9 mouse cellular contexts compared by ENCODE assay signal in genomic region chr8:79650158-79650814, GRCm38 (mm10). TPM values are rescaled to one million over a fixed set of nuclear protein-coding genes. Genes with fewer than 3 reads are reported as not detected.
DNase-seq lines count a peak whose midpoint lies in the region; ATAC-seq and TF ChIP-seq lines count a peak whose summit lies in the region.
"Had no signal": no experiment of that assay in that cellular context is flagged by ENCODE, and none has a peak within 500 bp of the region (broad histone marks: within the 10 kb centered on the region; RNA-seq: fewer than 3 reads in every experiment).

No protein-coding gene starts in this region.

- WGBS in midbrain, embryonic 11.5 days, result 95% methylated on average over 1 of the region's 1 CpGs
- 91% methylated on average over 1 of the region's 1 CpGs for WGBS in midbrain, embryonic 13.5 days

- H3K9ac ChIP-seq in midbrain, embryonic 11.5 days (ENCODE audit: low read length), result no peak overlapping the region
- no peak overlapping the region for H3K9ac ChIP-seq in midbrain, embryonic 13.5 days (replicated peaks)
- H3K9ac ChIP-seq: heart, embryonic 13.5 days; midbrain, embryonic 12.5 days had no signal

- H3K27me3 ChIP-seq in midbrain, embryonic 11.5 days (ENCODE audit: control insufficient read depth, insufficient read depth, low read length), result no peaks in the 10 kb centered on the region
- H3K27me3 ChIP-seq in midbrain, embryonic 13.5 days, result no peaks in the 10 kb centered on the region
- H3K27me3 ChIP-seq in Patski, result no peaks in the 10 kb centered on the region
- H3K27me3 ChIP-seq: heart, embryonic 13.5 days; midbrain, embryonic 12.5 days had no signal

- H3K9me3 ChIP-seq in midbrain, embryonic 11.5 days (ENCODE audit: control insufficient read depth, low read length), result no peaks in the 10 kb centered on the region
- H3K9me3 ChIP-seq in midbrain, embryonic 13.5 days, result no peaks in the 10 kb centered on the region
- H3K9me3 ChIP-seq: heart, embryonic 13.5 days; midbrain, embryonic 12.5 days had no signal

- CTCF ChIA-PET in Patski (lab: Charles Lee), result interaction anchor here (0.6 to 3.0 kb wide), 4 partner anchors 8 to 20 kb away, joined by 3 to 12 read pairs (median 8); no protein-coding TSS in a partner anchor

- POLR2A ChIA-PET in Patski (lab: Charles Lee), result no interaction called here

- in situ Hi-C loops in Patski (cut with MboI; ENCODE audit: low pct_unique_long_range_greater_than_20kb), result no loop called here

- ATAC-seq in midbrain, embryonic 11.5 days (ENCODE audit: low FRiP score), result no peak
- ATAC-seq in midbrain, embryonic 13.5 days, result no peak
- no peak for ATAC-seq in Patski
- peak; percentile 83 for ATAC-seq in erythroid progenitor cell, adult 5-6 weeks (replicated peaks; ENCODE audit: low FRiP score, poor library complexity, severe bottlenecking)

- no peak overlapping the region for H3K27ac ChIP-seq in midbrain, embryonic 11.5 days (ENCODE audit: low read depth, low read length)
- H3K27ac ChIP-seq in midbrain, embryonic 13.5 days, result no peak overlapping the region
- H3K27ac ChIP-seq: heart, embryonic 13.5 days; midbrain, embryonic 12.5 days had no signal

- no peak overlapping the region for H3K4me3 ChIP-seq in midbrain, embryonic 11.5 days (ENCODE audit: low read depth, low read length)
- no peak overlapping the region for H3K4me3 ChIP-seq in midbrain, embryonic 13.5 days (replicated peaks)
- H3K4me3 ChIP-seq: heart, embryonic 13.5 days; midbrain, embryonic 12.5 days had no signal

- H3K36me3 ChIP-seq in midbrain, embryonic 11.5 days (ENCODE audit: control insufficient read depth, insufficient read depth, low read length), result 0 out of 2 replicates have a peak, but pooled peaks cover 2% of the 10 kb centered on the region
- peaks cover 27% of the 10 kb centered on the region for H3K36me3 ChIP-seq in midbrain, embryonic 13.5 days

- peak; percentile 90 for DNase-seq in midbrain, embryonic 11.5 days (ENCODE audit: low spot score, missing footprints)
- no peak for DNase-seq in Patski (ENCODE audit: low read depth, low spot score)
- DNase-seq in spleen, postnatal 36 days (ENCODE audit: low spot score in 2 of 2), result peak; percentile 11 to 32
- DNase-seq in gastrocnemius, adult 18-20 months (ENCODE audit: low spot score), result no peak
- DNase-seq in frontal cortex, postnatal 14 days (ENCODE audit: low spot score in 2 of 2), result no peak

- H3K4me1 ChIP-seq in midbrain, embryonic 11.5 days (ENCODE audit: control insufficient read depth, insufficient read depth, low read length), result no peaks in the 10 kb centered on the region
- no peaks in the 10 kb centered on the region for H3K4me1 ChIP-seq in midbrain, embryonic 13.5 days (replicated peaks)
- H3K4me1 ChIP-seq: midbrain, embryonic 12.5 days had no signal

- H3K4me2 ChIP-seq in midbrain, embryonic 11.5 days, result no peak overlapping the region
- H3K4me2 ChIP-seq in midbrain, embryonic 13.5 days (replicated peaks), result no peak overlapping the region
- H3K4me2 ChIP-seq: heart, embryonic 13.5 days; midbrain, embryonic 12.5 days had no signal

- peak; percentile 68 for TF ChIP-seq CTCF in Patski (IDR thresholded peaks at IDR 0.05)

RNA-seq across cellular contexts. Expression of gene Otud4, which starts 10.9 kb away (rescaled TPM):
- polyA plus RNA-seq in midbrain, embryonic 11.5 days (2014; fragmentation: Nextera tagmentation; extraction: Ambion mirVana), result 22.2 and 22.7 TPM in 2 replicates
- 10.5 and 11.0 TPM in 2 replicates for polyA plus RNA-seq in midbrain, embryonic 13.5 days (2015; fragmentation: Nextera tagmentation; extraction: Ambion mirVana)
- 32.6 TPM for polyA plus RNA-seq in Patski (2021)
- total RNA-seq in erythroid progenitor cell, adult 5-6 weeks (2015; ENCODE audit: low replicate concordance), result 22.2 and 47.2 TPM in 2 replicates
- total RNA-seq in erythroid progenitor cell, adult 5-6 weeks (2017; ENCODE audit: low replicate concordance), result 33.2 and 51.1 TPM in 2 replicates
- 10 to 100 TPM; 42.1 to 44.2 TPM for total RNA-seq in gastrocnemius, adult 18-20 months (2021)

Comparison
In these comparisons a context has a peak if more than half of its experiments do, and no peak if none do; other contexts are left out.
1. DNase-seq: peak in midbrain, embryonic 11.5 days (single experiment) and spleen, postnatal 36 days (2 of 2); none in Patski (single experiment), gastrocnemius, adult 18-20 months (single experiment) and frontal cortex, postnatal 14 days (0 of 2).